ENCODE assay signal across 8 mouse cellular contexts in genomic region chr8:118393909-118394650, GRCm38 (mm10).
A peak's percentile ranks its signal among the peaks of the same experiment; 100 is the strongest.
DNase-seq lines count a peak whose midpoint lies in the region; ATAC-seq and TF ChIP-seq lines count a peak whose summit lies in the region.

No protein-coding gene starts in this region.

- 58% methylated on average over 7 of the region's 7 CpGs for WGBS in forebrain, postnatal 0 days
- 71% methylated on average over 7 of the region's 7 CpGs for WGBS in forebrain, embryonic 13.5 days

- no peak overlapping the region for H3K9ac ChIP-seq in forebrain, postnatal 0 days
- no peak overlapping the region for H3K9ac ChIP-seq in forebrain, embryonic 13.5 days

- no peak overlapping the region for H3K27ac ChIP-seq in forebrain, postnatal 0 days (ENCODE audit: low read depth, low read length)
- no peak overlapping the region for H3K27ac ChIP-seq in forebrain, embryonic 13.5 days

- no peaks in the 10 kb centered on the region for H3K36me3 ChIP-seq in forebrain, postnatal 0 days (ENCODE audit: insufficient read depth)
- no peaks in the 10 kb centered on the region for H3K36me3 ChIP-seq in forebrain, embryonic 13.5 days (ENCODE audit: poor library complexity, severe bottlenecking)

- H3K4me3 ChIP-seq in forebrain, postnatal 0 days (ENCODE audit: low read depth, low read length): no peak overlapping the region
- no peak overlapping the region for H3K4me3 ChIP-seq in forebrain, embryonic 13.5 days

- no peaks in the 10 kb centered on the region for H3K27me3 ChIP-seq in forebrain, postnatal 0 days (ENCODE audit: insufficient read depth, low read length)
- H3K27me3 ChIP-seq in forebrain, embryonic 13.5 days: no peaks in the 10 kb centered on the region

- H3K4me1 ChIP-seq in forebrain, postnatal 0 days (ENCODE audit: insufficient read depth): no peaks in the 10 kb centered on the region
- no peaks in the 10 kb centered on the region for H3K4me1 ChIP-seq in forebrain, embryonic 13.5 days

- no peak overlapping the region for H3K4me2 ChIP-seq in forebrain, postnatal 0 days (ENCODE audit: low read depth)
- H3K4me2 ChIP-seq in forebrain, embryonic 13.5 days: no peak overlapping the region

- TF ChIP-seq CTCF in forebrain, postnatal 0 days (IDR thresholded peaks at IDR 0.05; ENCODE audit: low read depth): no peak

- intact Hi-C loops in gastrocnemius, postnatal 36 days (cut with DNase I): no loop called here

- ATAC-seq in forebrain, postnatal 0 days: peak; percentile 48; the same call in 1 of the 2 replicates
- ATAC-seq in forebrain, embryonic 13.5 days: no peak
- ATAC-seq in CD4-positive, CD25-positive, alpha-beta regulatory T cell, adult 4 months: no peak

- H3K9me3 ChIP-seq in forebrain, postnatal 0 days (ENCODE audit: low read length): no peaks in the 10 kb centered on the region
- H3K9me3 ChIP-seq in forebrain, embryonic 13.5 days (replicated peaks): no peaks in the 10 kb centered on the region; the same call in 1 of the 2 replicates

- DNase-seq in forebrain, postnatal 0 days: no peak
- peak; percentile 26 for DNase-seq in adrenal gland, postnatal 10 days
- peak; percentile 35 to 44 for DNase-seq in gastrocnemius, postnatal 36 days
- DNase-seq in kidney, postnatal 36 days: peak; percentile 28 to 53
- DNase-seq in spleen, postnatal 36 days (ENCODE audit: low spot score in 2 of 2): no peak
- no peak for DNase-seq in layer of hippocampus, postnatal 25 days (ENCODE audit: extremely low spot score in 1 of 2, low spot score in 1 of 2)

Comparison
In these comparisons a context has a peak if more than half of its experiments do, and no peak if none do; other contexts are left out.
1. DNase-seq: peak in adrenal gland, postnatal 10 days (single experiment), gastrocnemius, postnatal 36 days (2 of 2) and kidney, postnatal 36 days (2 of 2); none in forebrain, postnatal 0 days (single experiment), spleen, postnatal 36 days (0 of 2) and layer of hippocampus, postnatal 25 days (0 of 2).